Mouse (Mus musculus) skeletal muscle tissue, adult 2 months (tissue): ENCODE results near the gene Gsc.

Experiments
- DNase-seq: peaks from one replicate; pipeline ENCODE4 v3.0.0-alpha.2; 2012; ENCODE audit warnings: low read depth, low spot score

Gene Gsc

GRCm38 (mm10) chr12:104472601-104473424, at the start of gene Gsc:
Gsc (minus strand) TSS chr12:104473330.
- peak; percentile 33 for DNase-seq

- DNase-seq: no peak
Measured at GRCm38 (mm10) chr12:104519721-104520120, 46.6 kb upstream of the Gsc start.

DNA sequence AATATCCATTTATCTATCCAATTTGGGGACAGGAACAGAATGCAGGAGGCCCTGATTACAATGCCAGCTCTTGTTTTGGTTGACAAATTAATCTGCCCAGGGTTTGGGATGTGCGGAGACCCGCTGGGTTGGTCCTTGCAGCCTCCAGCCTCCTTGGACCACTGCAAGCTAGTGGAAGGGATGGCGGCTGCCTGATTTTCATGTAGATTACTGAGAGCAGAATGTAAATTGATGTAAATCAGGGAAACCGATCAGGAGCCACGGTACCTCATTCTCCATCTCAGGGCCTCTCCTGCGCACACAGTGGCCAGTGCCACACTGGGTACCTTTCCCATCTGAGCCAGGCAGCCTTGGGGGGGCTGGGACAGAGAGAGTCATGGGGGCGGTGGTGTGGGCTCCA, 34.8 kb upstream of the Gsc start:
- no peak for DNase-seq

DNA sequence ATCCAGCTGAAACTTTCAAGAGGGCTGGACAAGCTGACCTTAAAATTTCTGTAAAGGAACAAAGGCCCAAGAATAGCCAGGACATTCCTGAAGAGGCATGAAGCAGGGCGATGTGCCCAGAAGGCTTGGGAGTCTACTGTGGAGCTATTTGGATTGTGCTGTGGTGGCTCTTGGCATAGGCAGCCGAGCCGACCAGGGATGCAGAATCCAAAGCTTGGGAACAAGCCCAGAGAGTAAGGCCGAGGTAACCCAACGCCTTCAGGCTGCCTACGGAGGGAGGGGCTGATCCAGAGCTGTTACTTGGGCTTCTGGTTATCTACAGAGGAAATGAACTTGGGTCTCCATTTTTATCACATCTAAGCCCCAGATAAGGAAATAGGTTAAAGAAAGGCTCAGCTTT, 18.9 kb upstream of the Gsc start:
- DNase-seq: peak; percentile 72

DNA sequence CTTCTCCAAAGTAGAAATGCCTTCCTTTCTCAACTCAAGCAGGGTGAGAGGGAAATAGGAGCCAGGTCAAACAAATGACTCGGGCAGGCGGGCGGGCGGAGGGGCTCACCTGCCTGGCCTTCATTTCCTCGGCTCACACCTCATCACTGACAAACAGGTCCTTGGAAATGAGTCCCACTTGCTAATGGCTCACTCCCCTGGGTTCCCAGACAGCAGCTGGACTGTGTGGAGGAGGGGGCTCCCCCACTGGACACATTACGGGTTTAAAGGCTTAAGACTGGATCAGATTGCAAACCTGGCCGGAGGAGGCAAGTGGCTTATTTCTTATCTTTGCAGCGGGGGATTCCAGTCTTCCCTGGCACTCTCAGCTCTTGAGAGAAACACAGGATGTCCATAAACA, 13.1 kb upstream of the Gsc start:
- DNase-seq: no peak

- DNase-seq: no peak
Measured at GRCm38 (mm10) chr12:104485161-104485560, 12.0 kb upstream of the Gsc start.

GRCm38 (mm10) chr12:104481007-104481406, 7.9 kb upstream of the Gsc start:
- no peak for DNase-seq

GRCm38 (mm10) chr12:104478193-104478592, 5.1 kb upstream of the Gsc start:
- DNase-seq: no peak

DNA sequence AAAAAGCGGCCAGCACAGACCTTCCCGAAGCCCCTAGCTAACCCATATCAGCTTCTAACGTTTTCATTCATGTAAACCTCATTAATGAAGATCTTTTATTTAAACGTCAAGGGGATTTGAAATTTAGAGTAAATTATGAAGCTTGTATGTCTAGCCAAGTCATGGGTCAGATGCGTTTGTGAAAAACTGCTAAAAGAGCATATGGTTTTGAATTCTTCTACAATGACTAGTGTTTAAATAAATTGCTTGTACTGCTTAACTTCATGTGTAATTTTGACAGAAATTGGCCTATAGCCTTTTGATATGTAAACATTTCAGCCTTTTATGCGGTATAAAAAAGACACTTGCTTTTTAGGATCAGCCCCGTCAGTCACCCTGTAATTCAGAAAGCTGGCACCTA, 4.4 kb upstream of the Gsc start:
- no peak for DNase-seq

- DNase-seq: no peak
Measured at GRCm38 (mm10) chr12:104477066-104477465, 3.9 kb upstream of the Gsc start.

GRCm38 (mm10) chr12:104475946-104476345, 2.8 kb upstream of the Gsc start:
- DNase-seq: no peak

- DNase-seq: no peak
Measured at GRCm38 (mm10) chr12:104474881-104475740, 2.0 kb upstream of the Gsc start.

DNA sequence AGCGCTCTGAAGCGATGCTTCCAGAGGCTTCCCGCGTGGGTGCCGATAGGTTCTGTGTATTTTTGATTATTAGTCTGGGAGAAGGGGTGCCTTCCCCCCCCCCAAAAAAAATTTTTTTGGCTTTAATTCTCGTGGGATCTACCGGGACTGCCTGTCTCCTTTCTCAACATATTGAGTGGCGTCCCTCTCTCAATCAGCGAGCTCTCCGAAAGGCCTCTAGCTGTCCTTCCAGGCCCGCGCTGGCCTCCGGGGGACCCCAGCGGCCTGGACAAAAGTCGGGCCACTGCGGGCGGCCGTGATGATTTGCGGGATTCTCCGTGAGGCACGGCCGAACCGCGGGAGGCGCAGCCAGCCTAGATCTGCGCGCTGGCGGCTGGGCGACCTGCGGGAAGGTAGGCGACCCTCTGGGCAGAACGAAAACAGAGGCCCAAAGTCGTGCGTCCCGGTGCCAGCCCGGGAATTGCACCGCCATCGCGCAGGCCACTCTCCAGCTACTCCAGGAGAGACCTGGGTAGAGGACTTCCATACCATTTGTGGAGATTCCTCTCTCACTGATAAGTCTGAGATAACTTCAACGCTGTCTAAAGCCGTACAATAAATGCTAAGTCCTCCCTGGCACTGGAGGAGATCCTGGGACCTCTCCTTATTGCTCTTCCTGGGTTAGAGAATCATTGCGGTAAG, 1.2 kb upstream of the Gsc start:
- no peak for DNase-seq

- DNase-seq: no peak
Measured at GRCm38 (mm10) chr12:104473492-104473891, 362 bp upstream of the Gsc start.

- no peak for DNase-seq
Measured at GRCm38 (mm10) chr12:104472218-104472525, 958 bp downstream of the Gsc start.

DNA sequence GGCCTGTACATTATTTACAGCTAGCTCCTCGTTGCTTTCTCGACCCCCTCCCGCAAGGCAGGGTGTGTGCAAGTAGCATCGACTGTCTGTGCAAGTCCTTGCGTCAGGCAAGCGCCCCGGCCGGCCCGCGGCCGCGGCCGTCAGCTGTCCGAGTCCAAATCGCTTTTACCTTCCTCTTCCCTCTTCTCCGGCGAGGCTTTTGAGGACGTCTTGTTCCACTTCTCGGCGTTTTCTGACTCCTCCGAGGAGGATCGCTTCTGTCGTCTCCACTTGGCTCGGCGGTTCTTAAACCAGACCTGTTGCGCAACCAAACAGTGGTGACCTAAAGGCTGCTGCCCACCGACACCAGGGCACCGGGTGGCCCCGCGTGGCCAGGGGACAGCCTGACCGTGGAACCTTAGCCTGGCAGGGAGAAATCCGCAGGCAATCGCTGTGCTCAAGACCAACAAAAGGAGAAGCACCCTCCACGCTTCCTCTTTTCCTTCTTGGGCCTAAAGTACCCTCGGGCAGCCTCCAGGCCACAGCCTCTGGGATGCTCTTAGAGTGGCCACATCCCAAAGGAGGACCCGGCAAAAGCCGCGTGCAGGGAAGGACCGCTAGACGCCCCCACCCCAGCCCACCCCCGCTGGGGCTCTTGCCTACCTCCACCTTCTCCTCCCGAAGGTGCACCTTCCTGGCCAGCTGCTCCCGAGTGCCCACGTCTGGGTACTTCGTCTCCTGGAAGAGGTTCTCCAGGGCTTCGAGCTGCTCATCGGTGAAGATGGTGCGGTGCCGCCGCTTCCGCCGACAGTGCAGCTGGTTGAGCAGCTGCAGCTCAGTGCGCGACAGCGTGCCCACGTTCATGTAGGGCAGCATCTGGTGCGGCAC, 1.5 kb downstream of the Gsc start:
- DNase-seq: no peak

- DNase-seq: no peak
Measured at GRCm38 (mm10) chr12:104470646-104471045, 2.5 kb downstream of the Gsc start.

DNA sequence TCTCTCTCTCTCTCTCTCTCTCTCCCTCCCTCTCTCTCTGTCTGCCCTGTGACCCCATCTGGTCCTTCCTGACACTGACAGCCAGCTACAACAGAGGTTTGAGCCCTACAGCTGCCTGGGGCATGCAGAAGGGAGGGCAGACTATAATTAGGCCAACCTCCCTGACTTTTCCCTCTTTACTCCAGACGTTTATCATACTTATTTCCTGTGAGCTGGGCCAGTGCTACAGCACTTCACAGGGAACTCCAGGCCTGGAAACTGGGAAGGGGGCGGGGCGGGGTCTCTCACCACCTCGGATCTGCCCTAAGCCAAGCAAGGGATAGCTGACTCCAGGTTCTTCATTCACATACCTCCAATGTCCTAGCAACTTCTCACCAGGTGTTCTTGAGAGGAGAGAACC, 4.3 kb downstream of the Gsc start:
- no peak for DNase-seq

- no peak for DNase-seq
Measured at GRCm38 (mm10) chr12:104467372-104467771, 5.8 kb downstream of the Gsc start.

- DNase-seq: no peak
Measured at GRCm38 (mm10) chr12:104466930-104467329, 6.2 kb downstream of the Gsc start.

GRCm38 (mm10) chr12:104461372-104461771, 11.8 kb downstream of the Gsc start:
- no peak for DNase-seq
